Mouse (Mus musculus) thymus, postnatal 0 days (tissue): ENCODE data around the gene Snapin. TPM values are rescaled to one million over a fixed set of nuclear protein-coding genes. Genes with fewer than 3 reads are reported as not detected.

Experiments
- DNase-seq: peaks from one replicate; pipeline ENCODE4 v3.0.0-alpha.2; 2015; ENCODE audit warnings: low spot score
- polyA plus RNA-seq: library from polyadenylated mRNA; unstranded; fragments of >200 nt; fragmentation: Nextera tagmentation; extraction: Ambion mirVana; gene quantifications from 2 replicates; pipeline ENCODE4 v1.2.1, GENCODE M21; 2015

Snapin gene
- 61.9 and 65.5 TPM in 2 replicates for polyA plus RNA-seq

GRCm38 (mm10) chr3:90490696-90491256 lies at the start of gene Snapin:
TSS of gene Snapin (minus strand) at chr3:90491033.
- peak; percentile 95 for DNase-seq

GRCm38 (mm10) chr3:90537905-90538296 lies 47.1 kb upstream of the Snapin start:
- no peak for DNase-seq

- no peak for DNase-seq
These were observed 46.5 kb upstream of the Snapin start, which contains the start of gene S100a16 for GRCm38 (mm10) chr3:90537141-90537904. TSS of gene S100a16 (plus strand) at chr3:90537254.

GRCm38 (mm10) chr3:90535446-90535845 lies 44.6 kb upstream of the Snapin start:
- DNase-seq, result no peak

- no peak for DNase-seq
These were observed 40.9 kb upstream of the Snapin start for GRCm38 (mm10) chr3:90531713-90532112.

GRCm38 (mm10) chr3:90527291-90527873 lies 36.5 kb upstream of the Snapin start:
- DNase-seq, result no peak

GRCm38 (mm10) chr3:90526580-90526979 lies 35.7 kb upstream of the Snapin start, which contains the start of gene S100a14:
TSS of gene S100a14 (plus strand) at chr3:90526856.
- no peak for DNase-seq

- no peak for DNase-seq
These were observed 35.2 kb upstream of the Snapin start for GRCm38 (mm10) chr3:90526076-90526475.

- DNase-seq, result peak; percentile 34
These were observed 34.6 kb upstream of the Snapin start for GRCm38 (mm10) chr3:90525421-90525820.

GRCm38 (mm10) chr3:90517711-90518110 lies 26.9 kb upstream of the Snapin start:
- DNase-seq, result no peak

- DNase-seq, result no peak
These were observed 25.0 kb upstream of the Snapin start for GRCm38 (mm10) chr3:90515789-90516188.

GRCm38 (mm10) chr3:90515242-90515641 lies 24.4 kb upstream of the Snapin start:
- no peak for DNase-seq

GRCm38 (mm10) chr3:90514691-90515090 lies 23.9 kb upstream of the Snapin start:
- DNase-seq, result peak; percentile 48

- DNase-seq, result no peak
These were observed 23.2 kb upstream of the Snapin start, which contains the start of the genes S100a1 and S100a13 for GRCm38 (mm10) chr3:90513796-90514590. TSS of gene S100a1 (minus strand) at chr3:90514392. TSS of gene S100a13 (plus strand) at chr3:90514435.

GRCm38 (mm10) chr3:90512948-90513642 lies 22.3 kb upstream of the Snapin start:
- DNase-seq, result no peak

- DNase-seq, result no peak
These were observed 21.4 kb upstream of the Snapin start for GRCm38 (mm10) chr3:90512276-90512675.

- DNase-seq, result no peak
These were observed 18.9 kb upstream of the Snapin start for GRCm38 (mm10) chr3:90509747-90510123.

GRCm38 (mm10) chr3:90508950-90509746 lies 18.3 kb upstream of the Snapin start, which contains the start of gene Chtop:
TSS of gene Chtop (minus strand) at chr3:90509498.
- peak; percentile 99 for DNase-seq

GRCm38 (mm10) chr3:90508287-90508949 lies 17.6 kb upstream of the Snapin start:
- no peak for DNase-seq
